Mouse (Mus musculus): ENCODE data around the gene Tmem184a. TPM values are rescaled to one million over a fixed set of nuclear protein-coding genes. Genes with fewer than 3 reads are reported as not detected.

Gene Tmem184a
- total RNA-seq, 2 experiments from 2014 or later = 0.91 to 2.1 TPM

GRCm38 (mm10) chr5:139813963-139814381, 5.7 kb downstream of the Tmem184a start:
- peak; percentile 58 for DNase-seq

GRCm38 (mm10) chr5:139813126-139813490, 6.6 kb downstream of the Tmem184a start:
- no peak for DNase-seq

GRCm38 (mm10) chr5:139812398-139813125, 7.2 kb downstream of the Tmem184a start:
- DNase-seq = no peak

- no peak for DNase-seq
These were observed 7.9 kb downstream of the Tmem184a start for GRCm38 (mm10) chr5:139811677-139812397.

- no peak for DNase-seq
These were observed 10.3 kb downstream of the Tmem184a start for GRCm38 (mm10) chr5:139809397-139809796.

- DNase-seq = no peak
These were observed 13.8 kb downstream of the Tmem184a start for GRCm38 (mm10) chr5:139805924-139806323.

- no peak for DNase-seq
These were observed 15.1 kb downstream of the Tmem184a start for GRCm38 (mm10) chr5:139804573-139805111.

- no peak for DNase-seq
These were observed 15.6 kb downstream of the Tmem184a start for GRCm38 (mm10) chr5:139804107-139804551.

- peak; percentile 74 for DNase-seq
These were observed 16.1 kb downstream of the Tmem184a start for GRCm38 (mm10) chr5:139803601-139804102.

GRCm38 (mm10) chr5:139803165-139803564, 16.6 kb downstream of the Tmem184a start:
- DNase-seq = no peak

GRCm38 (mm10) chr5:139801880-139802279, 17.8 kb downstream of the Tmem184a start:
- DNase-seq = no peak

GRCm38 (mm10) chr5:139801231-139801630, 18.5 kb downstream of the Tmem184a start:
- DNase-seq = no peak

- no peak for DNase-seq
These were observed 19.7 kb downstream of the Tmem184a start for GRCm38 (mm10) chr5:139799801-139800590.

- DNase-seq = no peak
These were observed 20.7 kb downstream of the Tmem184a start for GRCm38 (mm10) chr5:139799041-139799440.

GRCm38 (mm10) chr5:139798168-139798900, 21.4 kb downstream of the Tmem184a start:
- no peak for DNase-seq

- DNase-seq = peak; percentile 94
These were observed 22.1 kb downstream of the Tmem184a start for GRCm38 (mm10) chr5:139797473-139798167.

- peak; percentile 88 for DNase-seq
These were observed 22.8 kb downstream of the Tmem184a start for GRCm38 (mm10) chr5:139796900-139797299.

GRCm38 (mm10) chr5:139796001-139796620, 23.6 kb downstream of the Tmem184a start:
- DNase-seq = no peak

GRCm38 (mm10) chr5:139794938-139795337, 24.8 kb downstream of the Tmem184a start:
- peak; percentile 62 for DNase-seq

- DNase-seq = no peak
These were observed 25.6 kb downstream of the Tmem184a start for GRCm38 (mm10) chr5:139794137-139794536.
